Mouse (Mus musculus) layer of hippocampus, adult 2 months (tissue): ENCODE data around the gene Atp6v1a. TPM values are rescaled to one million over a fixed set of nuclear protein-coding genes. Genes with fewer than 3 reads are reported as not detected.

Experiments used
- DNase-seq, 2 experiments: peaks; one replicate each; pipeline ENCODE4 v3.0.0; 2022; ENCODE audit warnings: low spot score in 2 of 2
- H3K27ac ChIP-seq: fragments of 200-600 bp; 2 replicates; pipeline ENCODE4 v1.8.1; 2022
- H3K4me3 ChIP-seq: fragments of 200-600 bp; 2 replicates; pipeline ENCODE4 v1.8.1; 2022; ENCODE audit warnings: mild to moderate bottlenecking
- CTCF ChIP-seq: fragments of 200-600 bp; conservative IDR thresholded peaks from 2 replicates; pipeline ENCODE4 v1.8.1; 2022; ENCODE audit warnings: antibody characterized with exemption, mild to moderate bottlenecking, moderate library complexity
- total RNA-seq, 2 experiments: library from RNA; stranded (reverse); gene quantifications; 2 replicates each; pipeline ENCODE4 v1.2.3; 2021

Gene Atp6v1a
- total RNA-seq, 2 experiments from 2014 or later = 535 to 581 TPM

GRCm38 (mm10) chr16:44165182-44165581, 25.7 kb upstream of the Atp6v1a start:
- no peak overlapping the region for H3K27ac ChIP-seq
- DNase-seq = no peak
- TF ChIP-seq CTCF = no peak
- no peak overlapping the region for H3K4me3 ChIP-seq

GRCm38 (mm10) chr16:44163831-44164230, 24.3 kb upstream of the Atp6v1a start:
- Histone ChIP-seq H3K4me3 (no peak overlapping the region), H3K27ac (no peak overlapping the region)
- no peak for DNase-seq
- no peak for TF ChIP-seq CTCF

GRCm38 (mm10) chr16:44159325-44159724, 19.8 kb upstream of the Atp6v1a start:
- TF ChIP-seq CTCF = no peak
- Histone ChIP-seq H3K27ac (no peak overlapping the region), H3K4me3 (no peak overlapping the region)
- no peak for DNase-seq

GRCm38 (mm10) chr16:44154497-44155057, 15.1 kb upstream of the Atp6v1a start:
- no peak for DNase-seq
- peak; percentile 54 for TF ChIP-seq CTCF
- no peak overlapping the region for H3K27ac ChIP-seq
- no peak overlapping the region for H3K4me3 ChIP-seq

- H3K27ac ChIP-seq = no peak overlapping the region
- peak; percentile 79 for TF ChIP-seq CTCF
- no peak overlapping the region for H3K4me3 ChIP-seq
- DNase-seq = no peak
These were observed 9.7 kb upstream of the Atp6v1a start for GRCm38 (mm10) chr16:44149002-44149767.

GRCm38 (mm10) chr16:44141483-44141882, 2.0 kb upstream of the Atp6v1a start:
- TF ChIP-seq CTCF = peak; percentile 30
- Histone ChIP-seq H3K27ac (no peak overlapping the region; the same call in 1 of the 2 replicates), H3K4me3 (peak overlapping the region; percentile 87)
- no peak for DNase-seq

- TF ChIP-seq CTCF = peak; percentile 31; the same call in 1 of the 2 replicates
- Histone ChIP-seq H3K27ac (peak overlapping the region; percentile 100), H3K4me3 (peak overlapping the region; percentile 87)
- peak; percentile 43 to 73 for DNase-seq
These were observed 782 bp upstream of the Atp6v1a start for GRCm38 (mm10) chr16:44140186-44140787.

- TF ChIP-seq CTCF = no peak
- Histone ChIP-seq H3K4me3 (peak overlapping the region; percentile 87), H3K27ac (peak overlapping the region; percentile 100)
- peak; percentile 85 to 94 for DNase-seq
These were observed 448 bp downstream of the Atp6v1a start for GRCm38 (mm10) chr16:44138979-44139535.

- peak overlapping the region; percentile 87 for H3K4me3 ChIP-seq
- no peak for TF ChIP-seq CTCF
- DNase-seq = peak in 1 of 2 experiments; percentile 30
- peak overlapping the region; percentile 100 for H3K27ac ChIP-seq
These were observed 1.0 kb downstream of the Atp6v1a start for GRCm38 (mm10) chr16:44138377-44138978.

GRCm38 (mm10) chr16:44136511-44137021, 2.9 kb downstream of the Atp6v1a start:
- H3K27ac ChIP-seq = peak overlapping the region; percentile 46
- TF ChIP-seq CTCF = no peak
- H3K4me3 ChIP-seq = peak overlapping the region; percentile 87
- DNase-seq = no peak

- no peak for DNase-seq
- Histone ChIP-seq H3K4me3 (no peak overlapping the region), H3K27ac (no peak overlapping the region)
- TF ChIP-seq CTCF = no peak
These were observed 6.3 kb downstream of the Atp6v1a start for GRCm38 (mm10) chr16:44133187-44133586.

GRCm38 (mm10) chr16:44132300-44132699, 7.2 kb downstream of the Atp6v1a start:
- H3K4me3 ChIP-seq = no peak overlapping the region
- TF ChIP-seq CTCF = no peak
- H3K27ac ChIP-seq = peak overlapping the region; percentile 21; the same call in 1 of the 2 replicates
- no peak for DNase-seq
